Mouse (Mus musculus) C2C12 (cell line): ENCODE data around the gene Ssbp2.

Experiments used
- CTCF ChIP-seq: IDR thresholded peaks from one replicate; pipeline ENCODE4 v1.5.1; 2011; ENCODE audit not compliant: control insufficient read depth, insufficient read depth, insufficient read length
- MAX ChIP-seq: IDR thresholded peaks from one replicate; pipeline ENCODE4 v1.6.1; 2011; ENCODE audit warnings: mild to moderate bottlenecking, control low read depth
- USF1 ChIP-seq: IDR thresholded peaks from one replicate; pipeline ENCODE4 v1.6.1; 2011; ENCODE audit warnings: low read depth, mild to moderate bottlenecking, control low read depth, moderate library complexity

GRCm38 (mm10) chr13:91536711-91537110 lies 76.6 kb downstream of the Ssbp2 start:
- TF ChIP-seq MAX, result no peak
- TF ChIP-seq CTCF, result no peak
- TF ChIP-seq USF1, result no peak
